Mouse (Mus musculus): ENCODE measurements around the gene Nell1. TPM values are rescaled to one million over a fixed set of nuclear protein-coding genes. Genes with fewer than 3 reads are reported as not detected.

The Nell1 gene
- total RNA-seq, 2 experiments from 2014 or later: 0.10 to 0.60 TPM

GRCm38 (mm10) chr7:50826180-50826579 lies 851.5 kb downstream of the Nell1 start:
- DNase-seq (ENCODE audit: low spot score in 2 of 2): no peak

- DNase-seq (ENCODE audit: low spot score in 2 of 2): no peak
These were observed 858.1 kb downstream of the Nell1 start for GRCm38 (mm10) chr7:50832799-50833198.

GRCm38 (mm10) chr7:50842646-50843045 lies 868.0 kb downstream of the Nell1 start:
- DNase-seq (ENCODE audit: low spot score in 2 of 2): no peak

GRCm38 (mm10) chr7:50847921-50848320 lies 873.3 kb downstream of the Nell1 start:
- DNase-seq (ENCODE audit: low spot score in 2 of 2): no peak

- DNase-seq (ENCODE audit: low spot score in 2 of 2): no peak
These were observed 875.6 kb downstream of the Nell1 start for GRCm38 (mm10) chr7:50850271-50850670.

GRCm38 (mm10) chr7:50870181-50870580 lies 895.5 kb downstream of the Nell1 start:
- DNase-seq (ENCODE audit: low spot score in 2 of 2): no peak

- no peak for DNase-seq (ENCODE audit: low spot score in 2 of 2)
These were observed 913.0 kb downstream of the Nell1 start for GRCm38 (mm10) chr7:50887625-50888024.

GRCm38 (mm10) chr7:50899541-50900088 lies 925.0 kb downstream of the Nell1 start:
- no peak for DNase-seq (ENCODE audit: low spot score in 2 of 2)

Other genes with a start within 250 kb of the Nell1 start
- 10 to 100 TPM; 32.6 to 34.4 TPM for gene Htatip2, start 215.7 kb upstream of the Nell1 start, total RNA-seq (2021)
- 10 to 100 TPM; 33.0 to 38.6 TPM for gene Prmt3, start 196.5 kb upstream of the Nell1 start, total RNA-seq (2021)
- gene Slc6a5, start 64.7 kb upstream of the Nell1 start, total RNA-seq (2021): 1 to 10 TPM; 4.5 to 8.8 TPM